ENCODE assay signal across 9 mouse cellular contexts in the genomic region with DNA sequence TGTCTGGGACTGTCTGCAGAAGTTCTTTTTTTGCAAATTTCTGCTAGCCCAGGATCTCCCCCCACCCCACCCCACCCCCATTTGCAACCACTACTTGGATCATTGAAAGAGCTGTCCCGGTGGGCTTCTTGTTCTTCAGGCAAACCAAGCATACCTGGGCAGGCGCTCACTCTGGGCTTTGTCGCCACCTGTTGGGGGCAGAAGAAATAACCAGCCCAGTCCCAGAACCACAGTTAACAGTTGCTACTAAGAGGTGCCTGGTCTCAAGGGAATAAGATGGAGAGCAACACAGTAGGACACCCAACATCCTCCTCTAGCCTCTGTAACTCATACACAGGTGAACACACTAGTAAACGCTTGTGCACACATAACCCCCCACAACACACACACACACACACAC. TPM values are rescaled to one million over a fixed set of nuclear protein-coding genes. Genes with fewer than 3 reads are reported as not detected.
DNase-seq lines count a peak whose midpoint lies in the region; ATAC-seq and TF ChIP-seq lines count a peak whose summit lies in the region.
"Had no signal": no experiment of that assay in that cellular context is flagged by ENCODE, and none has a peak within 500 bp of the region (broad histone marks: within the 10 kb centered on the region; RNA-seq: fewer than 3 reads in every experiment).

No protein-coding gene starts in this region.

- peaks cover 66% of the 10 kb centered on the region for H3K27me3 ChIP-seq in neural tube, embryonic 15.5 days (replicated peaks)

- H3K27ac ChIP-seq in gastrocnemius, adult 2 months: no peak overlapping the region
- H3K27ac ChIP-seq in neural tube, embryonic 15.5 days (replicated peaks): no peak overlapping the region
- H3K27ac ChIP-seq in bone marrow macrophage, adult 2 months (ENCODE audit: insufficient read depth, low read depth, low read length): no peak overlapping the region

- no peak overlapping the region for H3K4me3 ChIP-seq in gastrocnemius, adult 2 months
- no peak overlapping the region for H3K4me3 ChIP-seq in neural tube, embryonic 15.5 days (replicated peaks)
- no peak overlapping the region for H3K4me3 ChIP-seq in bone marrow macrophage, adult 2 months (ENCODE audit: insufficient read depth, low read length)
- H3K4me3 ChIP-seq: myocyte had no signal

- intact Hi-C loops in gastrocnemius, adult 2 months (cut with DNase I): loop anchor here (5.0 kb wide), 1 partner anchor 248 kb away; no protein-coding TSS in a partner anchor

- peak; percentile 58 for TF ChIP-seq CTCF in gastrocnemius, adult 2 months (IDR thresholded peaks at IDR 0.05)
- TF ChIP-seq CTCF in bone marrow macrophage, adult 2 months (IDR thresholded peaks at IDR 0.05; ENCODE audit: low read depth, low read length): peak; percentile 49; the same call in 1 of the 2 replicates

- peaks cover 24% of the 10 kb centered on the region for H3K4me1 ChIP-seq in neural tube, embryonic 15.5 days
- H3K4me1 ChIP-seq in bone marrow macrophage, adult 2 months (ENCODE audit: control insufficient read depth, insufficient read depth, low read length): no peaks in the 10 kb centered on the region

- H3K9me3 ChIP-seq in neural tube, embryonic 15.5 days (replicated peaks): no peaks in the 10 kb centered on the region

- no peak for ATAC-seq in neural tube, embryonic 15.5 days (ENCODE audit: low FRiP score)

- peak; percentile 25 for DNase-seq in gastrocnemius, adult 2 months
- DNase-seq in gastrocnemius, adult 8-10 months (ENCODE audit: low spot score in 2 of 2): no peak
- peak; percentile 65 for DNase-seq in neural tube, embryonic 10.5 days (ENCODE audit: extremely low spot score, low spot score)
- peak; percentile 57 for DNase-seq in forelimb bud, embryonic 11.5 days (ENCODE audit: low read depth, low spot score)
- peak; percentile 51 for DNase-seq in lung, postnatal 14 days
- DNase-seq in yolk sac, embryonic 10.5 days (ENCODE audit: low spot score): peak; percentile 19

- TF ChIP-seq POLR2A in bone marrow macrophage, adult 2 months (IDR thresholded peaks at IDR 0.05; ENCODE audit: borderline replicate concordance, low read depth, low read length): no peak

- H3K9ac ChIP-seq in neural tube, embryonic 15.5 days (replicated peaks): no peak overlapping the region

- H3K36me3 ChIP-seq in neural tube, embryonic 15.5 days: no peaks in the 10 kb centered on the region

- H3K4me2 ChIP-seq in neural tube, embryonic 15.5 days: no peak overlapping the region

- WGBS in neural tube, embryonic 15.5 days: 1% methylated on average over 4 of the region's 4 CpGs

RNA-seq across cellular contexts. Expression of a gene that starts 3.7 kb away (rescaled TPM):
- total RNA-seq in gastrocnemius, adult 2 months (2021): not detected
- total RNA-seq in gastrocnemius, adult 8-10 months (2022): not detected
- 7.6 and 9.5 TPM in 2 replicates for polyA plus RNA-seq in neural tube, embryonic 15.5 days (2015; fragmentation: Nextera tagmentation; extraction: Ambion mirVana)
- polyA plus RNA-seq in bone marrow macrophage, adult 2 months (2012; ENCODE audit: insufficient read depth, insufficient read length, missing spikeins): not detected in 2 replicates
- polyA plus RNA-seq: myocyte had no signal

RNA-seq across cellular contexts. Expression of a gene that starts 58.5 kb away (rescaled TPM):
- total RNA-seq in gastrocnemius, adult 2 months (2021): 10 to 100 TPM in 1 of 2 experiments, 1 to 10 TPM in 1; 8.0 to 10.2 TPM
- 10 to 100 TPM in 1 of 4 experiments, 1 to 10 TPM in 3; 8.4 to 11.4 (median 9.1) TPM for total RNA-seq in gastrocnemius, adult 8-10 months (2022)
- 40.0 and 40.3 TPM in 2 replicates for polyA plus RNA-seq in neural tube, embryonic 15.5 days (2015; fragmentation: Nextera tagmentation; extraction: Ambion mirVana)
- 5.5 and 6.7 TPM in 2 replicates for polyA plus RNA-seq in bone marrow macrophage, adult 2 months (2012; ENCODE audit: insufficient read depth, insufficient read length, missing spikeins)

RNA-seq across cellular contexts. Expression of a gene that starts 58.6 kb away (rescaled TPM):
- total RNA-seq in gastrocnemius, adult 2 months (2021): 10 to 100 TPM; 21.0 to 25.3 TPM
- 10 to 100 TPM; 21.9 to 30.1 (median 24.6) TPM for total RNA-seq in gastrocnemius, adult 8-10 months (2022)
- polyA plus RNA-seq in neural tube, embryonic 15.5 days (2015; fragmentation: Nextera tagmentation; extraction: Ambion mirVana): 41.8 and 42.9 TPM in 2 replicates
- 82.3 and 87.5 TPM in 2 replicates for polyA plus RNA-seq in bone marrow macrophage, adult 2 months (2012; ENCODE audit: insufficient read depth, insufficient read length, missing spikeins)

Comparison
In these comparisons a context has a peak if more than half of its experiments do, and no peak if none do; other contexts are left out.
1. DNase-seq: peak in gastrocnemius, adult 2 months (single experiment), neural tube, embryonic 10.5 days (single experiment), forelimb bud, embryonic 11.5 days (single experiment), lung, postnatal 14 days (single experiment) and yolk sac, embryonic 10.5 days (single experiment); none in gastrocnemius, adult 8-10 months (0 of 2).